7 mouse cellular contexts compared by ENCODE assay signal in the genomic region with DNA sequence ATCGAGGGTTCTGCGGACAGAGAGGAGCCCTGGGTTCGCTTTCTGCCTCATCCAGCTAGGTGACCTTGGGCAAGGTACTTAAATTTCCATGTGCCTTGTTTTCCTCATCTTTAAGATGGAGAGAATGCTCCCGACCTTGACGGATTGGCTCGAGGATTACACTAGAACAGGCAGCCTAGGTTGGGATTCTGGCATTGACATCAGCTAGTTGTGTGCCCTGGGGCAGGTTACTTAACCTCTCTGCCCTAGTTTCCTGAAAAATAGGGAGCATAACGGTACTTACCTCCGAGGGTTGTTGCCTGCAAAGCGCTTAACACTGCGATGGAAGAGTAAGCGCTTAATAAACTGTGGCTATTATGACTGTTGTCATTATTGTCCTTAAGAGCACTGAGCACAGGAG. TPM values are rescaled to one million over a fixed set of nuclear protein-coding genes. Genes with fewer than 3 reads are reported as not detected.
DNase-seq lines count a peak whose midpoint lies in the region; ATAC-seq lines count a peak whose summit lies in the region.

No protein-coding gene starts in this region.

- WGBS in lung, embryonic 16.5 days, result 4% methylated on average over 11 of the region's 11 CpGs
- under 1% methylated on average over 11 of the region's 11 CpGs for WGBS in embryonic facial prominence, embryonic 14.5 days
- WGBS in intestine, embryonic 15.5 days, result 3% methylated on average over 11 of the region's 11 CpGs
- 3% methylated on average over 11 of the region's 11 CpGs for WGBS in neural tube, embryonic 14.5 days

- no peak overlapping the region for H3K27ac ChIP-seq in lung, embryonic 16.5 days (ENCODE audit: low read length)
- H3K27ac ChIP-seq in embryonic facial prominence, embryonic 14.5 days (replicated peaks; ENCODE audit: low read depth, low read length), result no peak overlapping the region; the same call in 1 of the 2 replicates
- no peak overlapping the region for H3K27ac ChIP-seq in intestine, embryonic 15.5 days
- H3K27ac ChIP-seq in neural tube, embryonic 14.5 days (ENCODE audit: low read depth, low read length), result peak overlapping the region; percentile 89

- no peak for ATAC-seq in lung, embryonic 16.5 days (ENCODE audit: low read depth)
- no peak for ATAC-seq in embryonic facial prominence, embryonic 14.5 days (ENCODE audit: low read depth)
- no peak for ATAC-seq in intestine, embryonic 15.5 days
- ATAC-seq in neural tube, embryonic 14.5 days (ENCODE audit: low read depth), result peak; percentile 15

- peak overlapping the region; percentile 66 for H3K9ac ChIP-seq in lung, embryonic 16.5 days (ENCODE audit: low read length)
- H3K9ac ChIP-seq in embryonic facial prominence, embryonic 14.5 days (ENCODE audit: low read depth, low read length), result peak overlapping the region; percentile 69
- 0 out of 2 replicates have a peak overlapping the region, but pooled peaks have one; percentile 35 for H3K9ac ChIP-seq in intestine, embryonic 15.5 days
- H3K9ac ChIP-seq in neural tube, embryonic 14.5 days (replicated peaks; ENCODE audit: low read depth, low read length), result peak overlapping the region; percentile 86

- no peaks in the 10 kb centered on the region for H3K9me3 ChIP-seq in lung, embryonic 16.5 days (ENCODE audit: control insufficient read depth, low read length)
- H3K9me3 ChIP-seq in embryonic facial prominence, embryonic 14.5 days (ENCODE audit: control insufficient read depth, low read length), result no peaks in the 10 kb centered on the region
- no peaks in the 10 kb centered on the region for H3K9me3 ChIP-seq in intestine, embryonic 15.5 days
- H3K9me3 ChIP-seq in neural tube, embryonic 14.5 days (ENCODE audit: control insufficient read depth, low read length), result no peaks in the 10 kb centered on the region

- H3K4me3 ChIP-seq in lung, embryonic 16.5 days (ENCODE audit: low read length), result peak overlapping the region; percentile 66
- H3K4me3 ChIP-seq in embryonic facial prominence, embryonic 14.5 days (ENCODE audit: low read depth, low read length), result peak overlapping the region; percentile 64
- peak overlapping the region; percentile 63 for H3K4me3 ChIP-seq in intestine, embryonic 15.5 days (replicated peaks)
- H3K4me3 ChIP-seq in neural tube, embryonic 14.5 days (ENCODE audit: low read depth, low read length), result peak overlapping the region; percentile 72

- peaks cover 20% of the 10 kb centered on the region for H3K4me1 ChIP-seq in lung, embryonic 16.5 days (replicated peaks; ENCODE audit: control insufficient read depth, insufficient read depth, low read length)
- H3K4me1 ChIP-seq in embryonic facial prominence, embryonic 14.5 days (ENCODE audit: control insufficient read depth, insufficient read depth, low read length), result peaks cover 30% of the 10 kb centered on the region
- H3K4me1 ChIP-seq in intestine, embryonic 15.5 days (replicated peaks), result peaks cover 19% of the 10 kb centered on the region
- 0 out of 2 replicates have a peak, but pooled peaks cover 9% of the 10 kb centered on the region for H3K4me1 ChIP-seq in neural tube, embryonic 14.5 days (ENCODE audit: control insufficient read depth, insufficient read depth, low read length)

- DNase-seq in lung, adult 18-20 months, result no peak
- DNase-seq in embryonic facial prominence, embryonic 14.5 days (ENCODE audit: low spot score), result no peak
- no peak for DNase-seq in right cerebral cortex, postnatal 25 days
- no peak for DNase-seq in kidney, adult 18-20 months

- no peaks in the 10 kb centered on the region for H3K36me3 ChIP-seq in lung, embryonic 16.5 days (ENCODE audit: control insufficient read depth, insufficient read depth, low read length)
- H3K36me3 ChIP-seq in embryonic facial prominence, embryonic 14.5 days (ENCODE audit: control insufficient read depth, insufficient read depth, low read length), result no peaks in the 10 kb centered on the region
- H3K36me3 ChIP-seq in intestine, embryonic 15.5 days, result no peaks in the 10 kb centered on the region
- no peaks in the 10 kb centered on the region for H3K36me3 ChIP-seq in neural tube, embryonic 14.5 days (ENCODE audit: control insufficient read depth, insufficient read depth, low read length)

- H3K27me3 ChIP-seq in lung, embryonic 16.5 days (ENCODE audit: control insufficient read depth, insufficient read depth, low read depth, low read length), result peaks cover 27% of the 10 kb centered on the region
- H3K27me3 ChIP-seq in embryonic facial prominence, embryonic 14.5 days (replicated peaks; ENCODE audit: control insufficient read depth, insufficient read depth, low read length), result peaks cover 33% of the 10 kb centered on the region
- peaks cover 14% of the 10 kb centered on the region for H3K27me3 ChIP-seq in intestine, embryonic 15.5 days (replicated peaks)
- peaks cover 6% of the 10 kb centered on the region for H3K27me3 ChIP-seq in neural tube, embryonic 14.5 days (ENCODE audit: control insufficient read depth, insufficient read depth, low read length)

- peak overlapping the region; percentile 100 for H3K4me2 ChIP-seq in lung, embryonic 16.5 days (ENCODE audit: low read depth, low read length)
- H3K4me2 ChIP-seq in embryonic facial prominence, embryonic 14.5 days (ENCODE audit: low read depth, low read length), result peak overlapping the region; percentile 98
- H3K4me2 ChIP-seq in intestine, embryonic 15.5 days (replicated peaks), result peak overlapping the region; percentile 100
- H3K4me2 ChIP-seq in neural tube, embryonic 14.5 days (ENCODE audit: low read depth, low read length), result peak overlapping the region; percentile 96

RNA-seq across cellular contexts. Expression of gene Phf21a, which starts 34.0 kb away (rescaled TPM):
- 25.5 and 31.4 TPM in 2 replicates for polyA plus RNA-seq in lung, embryonic 16.5 days (2015; fragmentation: Nextera tagmentation; extraction: Ambion mirVana)
- polyA plus RNA-seq in embryonic facial prominence, embryonic 14.5 days (2014; fragmentation: Nextera tagmentation; extraction: Ambion mirVana), result 21.0 and 24.8 TPM in 2 replicates
- 18.1 and 19.1 TPM in 2 replicates for polyA plus RNA-seq in intestine, embryonic 15.5 days (2015; fragmentation: Nextera tagmentation; extraction: Ambion mirVana)
- 35.5 and 39.9 TPM in 2 replicates for polyA plus RNA-seq in neural tube, embryonic 14.5 days (2014; fragmentation: Nextera tagmentation; extraction: Ambion mirVana)

RNA-seq across cellular contexts. Expression of gene Creb3l1, which starts 34.6 kb away (rescaled TPM):
- polyA plus RNA-seq in lung, embryonic 16.5 days (2015; fragmentation: Nextera tagmentation; extraction: Ambion mirVana), result 13.3 and 15.1 TPM in 2 replicates
- 42.6 and 56.6 TPM in 2 replicates for polyA plus RNA-seq in embryonic facial prominence, embryonic 14.5 days (2014; fragmentation: Nextera tagmentation; extraction: Ambion mirVana)
- polyA plus RNA-seq in intestine, embryonic 15.5 days (2015; fragmentation: Nextera tagmentation; extraction: Ambion mirVana), result 16.8 and 18.7 TPM in 2 replicates
- 1.2 and 4.5 TPM in 2 replicates for polyA plus RNA-seq in neural tube, embryonic 14.5 days (2014; fragmentation: Nextera tagmentation; extraction: Ambion mirVana)

Comparison
In these comparisons a context has a peak if more than half of its experiments do, and no peak if none do; other contexts are left out.
1. H3K9ac ChIP-seq: peak in every context shown above with its lines; median percentile 86 in neural tube, embryonic 14.5 days; 69 in embryonic facial prominence, embryonic 14.5 days; 66 in lung, embryonic 16.5 days; 35 in intestine, embryonic 15.5 days.